Mouse (Mus musculus): ENCODE results near the gene Dlg4.

Gene Dlg4

GRCm38 (mm10) chr11:70016669-70017068, at the start of gene Dlg4:
TSS of gene Dlg4 (plus strand) at chr11:70016942.
- no peak for DNase-seq (ENCODE audit: extremely low spot score)

DNA sequence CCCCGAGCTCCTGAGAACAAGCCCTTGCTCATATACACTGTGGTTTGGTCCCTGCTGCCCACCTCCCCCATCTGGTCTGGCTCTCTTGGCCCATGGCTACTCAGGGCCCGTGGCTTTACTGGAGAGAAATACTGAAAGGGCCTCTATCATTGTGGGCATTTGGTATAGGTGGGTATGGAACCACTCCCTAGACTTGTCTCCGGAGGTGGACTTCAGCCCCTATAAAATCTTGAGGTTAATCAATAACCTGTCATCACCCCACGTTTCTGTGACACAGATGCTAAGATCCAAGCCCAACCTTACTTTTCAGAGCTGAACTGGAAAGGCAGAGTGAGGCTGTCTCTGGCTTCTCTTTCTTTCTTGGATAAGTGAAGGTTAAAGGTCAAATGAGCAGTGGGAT, 47.9 kb upstream of the Dlg4 start:
- no peak for DNase-seq (ENCODE audit: extremely low spot score)

DNA sequence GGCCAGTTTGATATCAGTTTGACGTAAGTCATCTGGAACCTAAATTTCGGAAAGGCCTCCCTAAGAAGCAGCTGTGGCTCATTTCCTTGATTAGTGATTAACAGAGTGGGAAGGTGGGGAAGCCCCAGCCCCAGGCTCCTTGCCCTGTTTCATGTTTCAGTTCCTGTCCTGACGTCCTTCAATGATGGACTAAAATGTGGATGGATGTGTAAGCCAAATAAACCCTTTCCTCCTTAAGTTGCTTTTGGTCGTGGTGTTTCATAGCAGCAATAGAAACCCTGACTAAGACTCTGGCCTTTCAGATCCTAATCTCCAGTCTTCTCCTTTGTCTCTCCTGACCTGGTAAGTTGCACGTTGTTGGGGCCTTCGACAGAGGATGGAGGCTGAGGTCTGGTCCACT, 46.5 kb upstream of the Dlg4 start:
- no peak for DNase-seq (ENCODE audit: extremely low spot score)

GRCm38 (mm10) chr11:69970775-69971174, 46.0 kb upstream of the Dlg4 start:
- DNase-seq (ENCODE audit: extremely low spot score) = no peak

- no peak for DNase-seq (ENCODE audit: extremely low spot score)
These were observed 41.8 kb upstream of the Dlg4 start for GRCm38 (mm10) chr11:69974907-69975306.

DNA sequence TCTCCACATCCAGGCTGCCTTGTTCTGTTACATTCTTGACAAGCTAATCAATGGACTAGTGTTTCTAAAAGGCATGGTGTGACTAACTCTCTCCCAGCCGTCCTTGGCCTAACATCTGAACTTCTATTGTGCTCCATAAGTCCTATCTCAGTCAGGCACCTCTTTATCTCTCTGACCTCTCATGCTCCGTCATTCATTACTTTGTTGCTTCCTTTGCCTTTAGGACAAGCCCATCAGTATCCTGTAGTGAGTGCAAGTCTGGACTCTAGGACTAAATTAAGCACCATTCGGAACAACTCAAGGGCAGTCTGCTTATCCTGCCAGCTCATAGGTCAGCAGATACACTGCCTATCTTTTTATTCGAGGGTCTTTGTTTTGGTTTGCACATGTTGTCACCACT, 40.5 kb upstream of the Dlg4 start:
- DNase-seq (ENCODE audit: extremely low spot score) = no peak

DNA sequence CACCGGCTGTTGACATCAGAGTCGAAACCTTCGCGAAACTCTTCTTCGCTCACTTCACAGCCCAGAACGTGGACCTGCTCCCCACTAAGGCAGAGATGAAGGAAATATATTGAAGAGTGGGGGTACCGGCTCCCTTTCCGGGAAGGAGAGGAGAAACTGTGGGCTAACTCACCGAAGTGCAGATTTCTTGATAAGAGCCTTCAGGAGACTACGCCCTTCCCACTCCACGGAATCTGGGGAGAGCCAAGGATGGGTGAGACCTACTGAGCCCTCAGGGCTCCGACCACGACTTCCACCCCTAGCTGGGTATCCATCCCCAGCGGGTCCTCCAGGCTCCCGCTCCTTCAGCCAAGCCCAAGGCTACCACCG, 36.9 kb upstream of the Dlg4 start:
- DNase-seq (ENCODE audit: extremely low spot score) = no peak

DNA sequence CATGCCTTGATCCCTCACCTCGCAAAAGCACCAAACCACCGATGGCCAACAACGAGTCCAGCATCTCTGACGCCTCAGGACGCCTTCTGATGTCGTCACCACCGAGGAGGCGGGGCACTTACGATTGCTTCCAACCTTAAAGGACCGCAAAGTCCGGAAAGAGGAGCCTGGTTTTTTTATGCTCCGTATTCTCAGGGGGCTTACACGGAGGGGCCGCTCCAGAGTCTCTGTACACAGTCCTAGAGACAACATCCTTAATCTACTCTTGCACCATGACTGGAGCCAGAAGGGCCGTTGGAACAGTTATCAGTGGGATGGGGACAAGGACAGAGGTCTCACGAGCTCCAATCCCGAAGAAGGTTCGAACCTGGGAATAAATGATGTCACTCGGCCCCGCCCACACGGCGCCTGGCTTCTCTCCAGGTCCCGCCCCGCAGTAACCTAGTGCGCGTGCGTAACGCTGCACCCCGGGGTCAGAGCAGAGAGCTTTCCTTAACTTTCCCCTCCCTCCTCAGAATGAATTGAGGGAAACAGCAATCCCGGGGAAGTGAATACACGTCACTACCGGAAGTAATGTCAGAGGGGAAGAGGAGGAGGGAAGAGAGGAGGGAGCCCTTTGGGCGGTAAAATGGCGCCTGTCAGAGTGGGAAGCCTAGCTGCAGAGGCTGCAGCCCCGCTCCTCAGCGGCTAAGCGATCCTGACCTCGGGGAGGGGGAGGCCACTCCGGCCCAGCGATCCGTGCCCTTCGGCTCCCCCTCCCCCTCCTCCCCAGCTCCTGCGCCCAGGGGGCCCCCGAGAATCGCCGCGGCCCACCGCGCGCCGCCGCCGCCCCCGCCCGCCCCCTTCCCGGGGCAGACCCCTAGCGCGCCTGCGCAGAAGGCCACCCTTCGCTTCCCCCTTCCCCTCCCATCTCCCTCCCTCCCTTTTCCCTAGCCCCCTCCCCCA, 36.3 kb upstream of the Dlg4 start:
- peak; percentile 99 for DNase-seq (ENCODE audit: extremely low spot score)

GRCm38 (mm10) chr11:69981141-69981762, 35.5 kb upstream of the Dlg4 start, which contains the start of gene Ctdnep1:
TSS of gene Ctdnep1 (plus strand) at chr11:69981156.
- DNase-seq (ENCODE audit: extremely low spot score) = no peak

GRCm38 (mm10) chr11:69982225-69982624, 34.5 kb upstream of the Dlg4 start, which contains the start of gene Elp5:
TSS of gene Elp5 (minus strand) at chr11:69982517.
- DNase-seq (ENCODE audit: extremely low spot score) = no peak

- no peak for DNase-seq (ENCODE audit: extremely low spot score)
These were observed 33.9 kb upstream of the Dlg4 start for GRCm38 (mm10) chr11:69982877-69983276.

DNA sequence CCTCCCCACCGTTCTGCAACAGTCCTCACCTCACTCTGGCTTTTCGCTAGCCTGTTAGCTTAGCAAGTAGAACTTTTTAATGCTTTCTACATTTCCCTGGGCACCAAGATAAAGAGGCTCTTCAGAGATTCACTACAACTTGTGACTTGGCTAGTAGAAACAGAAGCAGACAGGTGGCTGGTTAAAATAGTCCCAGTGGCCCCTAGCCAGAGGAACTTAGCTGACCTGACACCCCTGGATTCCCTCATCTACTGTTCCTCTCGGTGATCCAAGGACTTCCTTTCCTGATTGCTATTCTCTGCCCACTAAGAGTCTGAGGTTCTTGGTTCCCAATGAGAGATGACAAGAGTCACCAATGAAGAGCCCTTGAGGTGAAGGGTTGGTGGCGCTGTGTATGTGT, 33.4 kb upstream of the Dlg4 start:
- DNase-seq (ENCODE audit: extremely low spot score) = no peak

- no peak for DNase-seq (ENCODE audit: extremely low spot score)
These were observed 32.3 kb upstream of the Dlg4 start for GRCm38 (mm10) chr11:69984431-69984830.

- no peak for DNase-seq (ENCODE audit: extremely low spot score)
These were observed 26.8 kb upstream of the Dlg4 start for GRCm38 (mm10) chr11:69989949-69990348.

GRCm38 (mm10) chr11:69990850-69991691, 25.7 kb upstream of the Dlg4 start, which contains the start of gene Gabarap:
TSS of gene Gabarap (plus strand) at chr11:69991143.
- peak; percentile 95 for DNase-seq (ENCODE audit: extremely low spot score)

DNA sequence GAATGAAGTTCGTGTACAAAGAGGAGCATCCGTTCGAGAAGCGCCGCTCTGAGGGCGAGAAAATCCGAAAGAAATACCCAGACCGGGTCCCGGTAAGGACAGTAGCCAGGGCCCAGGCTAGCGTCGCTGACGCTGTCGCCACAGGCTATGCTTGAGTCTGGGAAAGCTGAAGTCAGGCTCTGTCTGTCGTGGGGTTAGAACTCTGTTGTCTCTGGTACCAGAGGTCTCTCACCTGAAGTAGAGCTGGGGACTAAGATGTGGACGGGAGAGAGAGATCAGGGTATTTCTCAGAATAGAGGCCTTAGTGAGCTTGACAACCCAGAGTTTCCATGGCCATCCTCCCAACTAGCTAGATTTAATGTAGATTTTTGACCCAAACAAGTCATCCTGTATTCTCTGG, 25.0 kb upstream of the Dlg4 start:
- DNase-seq (ENCODE audit: extremely low spot score) = no peak

DNA sequence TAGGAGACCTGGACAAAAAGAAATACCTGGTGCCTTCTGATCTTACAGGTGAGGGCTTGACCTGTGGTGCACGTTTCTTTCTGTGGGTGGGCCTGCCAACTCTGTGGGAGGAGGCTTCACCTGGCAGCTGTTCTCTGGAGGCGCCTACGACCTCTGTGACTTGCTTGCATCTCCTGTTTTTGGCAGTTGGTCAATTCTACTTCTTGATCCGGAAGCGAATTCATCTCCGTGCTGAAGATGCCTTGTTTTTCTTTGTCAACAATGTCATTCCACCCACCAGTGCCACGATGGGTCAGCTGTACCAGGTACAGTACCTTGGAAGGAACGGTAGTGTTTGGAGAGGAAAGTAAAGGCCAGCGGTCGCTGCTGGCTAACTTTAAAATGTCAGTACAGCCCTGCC, 24.3 kb upstream of the Dlg4 start:
- DNase-seq (ENCODE audit: extremely low spot score) = no peak

- DNase-seq (ENCODE audit: extremely low spot score) = no peak
These were observed 23.8 kb upstream of the Dlg4 start for GRCm38 (mm10) chr11:69992932-69993331.

- DNase-seq (ENCODE audit: extremely low spot score) = no peak
These were observed 22.2 kb upstream of the Dlg4 start for GRCm38 (mm10) chr11:69994401-69995090.

GRCm38 (mm10) chr11:69995391-69995960, 21.3 kb upstream of the Dlg4 start, which contains the start of gene Phf23:
TSS of gene Phf23 (plus strand) at chr11:69995777.
- DNase-seq (ENCODE audit: extremely low spot score) = peak; percentile 99
